12 mouse cellular contexts compared by ENCODE assay signal in genomic region chr6:125385066-125385974, GRCm38 (mm10). TPM values are rescaled to one million over a fixed set of nuclear protein-coding genes. Genes with fewer than 3 reads are reported as not detected.
DNase-seq lines count a peak whose midpoint lies in the region; ATAC-seq and TF ChIP-seq lines count a peak whose summit lies in the region.
"Had no signal": no experiment of that assay in that cellular context is flagged by ENCODE, and none has a peak within 500 bp of the region (broad histone marks: within the 10 kb centered on the region; RNA-seq: fewer than 3 reads in every experiment).

No protein-coding gene starts in this region.

- no peak for ATAC-seq in cerebellum, adult (ENCODE audit: insufficient number of reproducible peaks, low FRiP score, low TSS enrichment)
- ATAC-seq in limb, embryonic 11.5 days (ENCODE audit: insufficient number of reproducible peaks, low FRiP score, low TSS enrichment, low read depth): no peak
- peak; percentile 63 for ATAC-seq in common myeloid progenitor, adult 5-6 weeks (replicated peaks; ENCODE audit: low read depth, poor library complexity, severe bottlenecking)

- H3ac ChIP-seq in myocyte (ENCODE audit: control insufficient read depth, insufficient read length): no peak overlapping the region

- H3K27ac ChIP-seq in cerebellum, adult 2 months (ENCODE audit: insufficient read depth, low read length): no peak overlapping the region
- no peak overlapping the region for H3K27ac ChIP-seq in limb, embryonic 11.5 days (replicated peaks; ENCODE audit: low read depth, low read length)
- H3K27ac ChIP-seq in limb, embryonic 10.5 days: no peak overlapping the region
- H3K27ac ChIP-seq: embryonic facial prominence, embryonic 13.5 days; hindbrain, embryonic 13.5 days; lung, embryonic 15.5 days had no signal

- no peak overlapping the region for H3K9ac ChIP-seq in limb, embryonic 11.5 days (ENCODE audit: low read length)
- H3K9ac ChIP-seq: embryonic facial prominence, embryonic 13.5 days; hindbrain, embryonic 13.5 days; lung, embryonic 15.5 days had no signal

- no peaks in the 10 kb centered on the region; the same call in 1 of the 2 replicates for H3K27me3 ChIP-seq in cerebellum, adult 2 months (ENCODE audit: control insufficient read depth, insufficient read depth, low read length)
- H3K27me3 ChIP-seq in limb, embryonic 11.5 days (ENCODE audit: control insufficient read depth, insufficient read depth, low read length): peaks cover 19% of the 10 kb centered on the region
- H3K27me3 ChIP-seq in limb, embryonic 10.5 days (ENCODE audit: low read depth, poor library complexity, severe bottlenecking): peaks cover 39% of the 10 kb centered on the region
- H3K27me3 ChIP-seq in myocyte (ENCODE audit: control insufficient read depth, insufficient read depth, insufficient read length): peaks cover 4% of the 10 kb centered on the region

- DNase-seq in cerebellum, adult 2 months: no peak
- peak; percentile 40 for DNase-seq in limb, embryonic 11.5 days (ENCODE audit: low spot score)
- DNase-seq in limb, embryonic 10.5 days (ENCODE audit: low spot score): no peak
- no peak for DNase-seq in ovary, postnatal 36 days (ENCODE audit: low spot score)
- DNase-seq in ovary, postnatal 14 days (ENCODE audit: low spot score): no peak
- DNase-seq: right cerebral cortex, postnatal 25 days had no signal

- H3K79me2 ChIP-seq in myocyte (ENCODE audit: control insufficient read depth, insufficient read depth): no peaks in the 10 kb centered on the region

- TF ChIP-seq CTCF in cerebellum, adult 2 months (IDR thresholded peaks at IDR 0.05; ENCODE audit: borderline replicate concordance, insufficient read depth, low read depth, low read length): 0 out of 2 replicates have a peak, but pooled peaks have one; percentile 23

- H3K9me3 ChIP-seq in limb, embryonic 11.5 days (ENCODE audit: control insufficient read depth, low read length): no peaks in the 10 kb centered on the region; the same call in 1 of the 2 replicates
- H3K9me3 ChIP-seq in limb, embryonic 10.5 days (replicated peaks): no peaks in the 10 kb centered on the region
- H3K9me3 ChIP-seq: embryonic facial prominence, embryonic 13.5 days; hindbrain, embryonic 13.5 days; lung, embryonic 15.5 days had no signal

- no peak overlapping the region for H3K4me3 ChIP-seq in cerebellum, adult 2 months (replicated peaks; ENCODE audit: insufficient read depth, low read depth, low read length)
- no peak overlapping the region for H3K4me3 ChIP-seq in limb, embryonic 11.5 days (ENCODE audit: low read depth, low read length)
- no peak overlapping the region for H3K4me3 ChIP-seq in limb, embryonic 10.5 days
- H3K4me3 ChIP-seq in myocyte: no peak overlapping the region
- H3K4me3 ChIP-seq: embryonic facial prominence, embryonic 13.5 days; hindbrain, embryonic 13.5 days; lung, embryonic 15.5 days had no signal

- H3K4me1 ChIP-seq in cerebellum, adult 2 months (ENCODE audit: control insufficient read depth, insufficient read depth, low read length): no peaks in the 10 kb centered on the region
- 0 out of 2 replicates have a peak, but pooled peaks cover 1% of the 10 kb centered on the region for H3K4me1 ChIP-seq in limb, embryonic 11.5 days (ENCODE audit: control insufficient read depth, insufficient read depth, low read length)
- peaks cover 12% of the 10 kb centered on the region for H3K4me1 ChIP-seq in limb, embryonic 10.5 days

- WGBS in cerebellum, adult 2 months: 68% methylated on average over 11 of the region's 11 CpGs
- WGBS in limb, embryonic 11.5 days: 63% methylated on average over 11 of the region's 11 CpGs
- 64% methylated on average over 11 of the region's 11 CpGs for WGBS in limb, embryonic 10.5 days

- no peaks in the 10 kb centered on the region for H3K36me3 ChIP-seq in limb, embryonic 11.5 days (ENCODE audit: control insufficient read depth, insufficient read depth, low read length)
- no peaks in the 10 kb centered on the region for H3K36me3 ChIP-seq in limb, embryonic 10.5 days
- H3K36me3 ChIP-seq in myocyte (ENCODE audit: control insufficient read depth, insufficient read depth): no peaks in the 10 kb centered on the region
- H3K36me3 ChIP-seq: embryonic facial prominence, embryonic 13.5 days; hindbrain, embryonic 13.5 days; lung, embryonic 15.5 days had no signal

- H3K4me2 ChIP-seq in limb, embryonic 11.5 days (ENCODE audit: low read depth, severe bottlenecking): no peak overlapping the region
- H3K4me2 ChIP-seq in myocyte (ENCODE audit: low read depth): no peak overlapping the region
- H3K4me2 ChIP-seq: embryonic facial prominence, embryonic 13.5 days; hindbrain, embryonic 13.5 days; lung, embryonic 15.5 days had no signal

- TF ChIP-seq POLR2A in cerebellum, adult 2 months (IDR thresholded peaks at IDR 0.05; ENCODE audit: borderline replicate concordance, insufficient read depth, low read length): no peak
- no peak for TF ChIP-seq POLR2A in myocyte (IDR thresholded peaks at IDR 0.05; ENCODE audit: insufficient read length, low read depth)

TF ChIP-seq in myocyte, 11 proteins besides CTCF, POLR2A, EP300 and RAD21:
- no peak for TF ChIP-seq E2F4 (IDR thresholded peaks at IDR 0.05; ENCODE audit: insufficient read depth)
- TF ChIP-seq MYOG (IDR thresholded peaks at IDR 0.05; ENCODE audit: control insufficient read depth in 1 of 3, insufficient read depth in 1 of 3, insufficient read length in 2 of 3, low read depth in 2 of 3): peak in 1 of 3 experiments; percentile 27
- peak in 2 of 3 experiments; percentile 21 to 24 for TF ChIP-seq MYOD1 (IDR thresholded peaks at IDR 0.05; ENCODE audit: control insufficient read depth in 1 of 3, insufficient read length in 2 of 3, low read depth in 2 of 3)

RNA-seq across cellular contexts. Expression of gene Plekhg6, which starts 4.7 kb away (rescaled TPM):
- 0.06 and 0.10 TPM in 2 replicates for polyA plus RNA-seq in cerebellum, adult 2 months (2012; rRNA removed)
- 0.13 and 0.27 TPM in 2 replicates for polyA plus RNA-seq in limb, embryonic 11.5 days (2014; fragmentation: Nextera tagmentation; extraction: Ambion mirVana)
- polyA plus RNA-seq in limb, embryonic 10.5 days (2016; fragmentation: Nextera tagmentation; extraction: Ambion mirVana): 0.26 and 0.33 TPM in 2 replicates
- total RNA-seq in common myeloid progenitor, adult 5-6 weeks (2017): not detected in 2 replicates
- polyA plus RNA-seq in myocyte (2012; fragmentation: generic; extraction: Trizol): 0.14 TPM

RNA-seq across cellular contexts. Expression of gene Tnfrsf1a, which starts 36.2 kb away (rescaled TPM):
- polyA plus RNA-seq in cerebellum, adult 2 months (2012; rRNA removed): 11.4 and 11.8 TPM in 2 replicates
- 45.4 and 46.6 TPM in 2 replicates for polyA plus RNA-seq in limb, embryonic 11.5 days (2014; fragmentation: Nextera tagmentation; extraction: Ambion mirVana)
- 41.8 and 43.6 TPM in 2 replicates for polyA plus RNA-seq in limb, embryonic 10.5 days (2016; fragmentation: Nextera tagmentation; extraction: Ambion mirVana)
- 28.3 and 33.1 TPM in 2 replicates for total RNA-seq in common myeloid progenitor, adult 5-6 weeks (2017)
- polyA plus RNA-seq in myocyte (2012; fragmentation: generic; extraction: Trizol): 84.5 TPM
